Mouse (Mus musculus) lung, postnatal 0 days (tissue): ENCODE data around the gene Lin7a.

Experiments
- CTCF ChIP-seq: IDR thresholded peaks from 2 replicates; pipeline ENCODE4 v1.5.1; 2016; ENCODE audit warnings: antibody characterized with exemption, mild to moderate bottlenecking
- EP300 ChIP-seq: IDR thresholded peaks from 2 replicates; pipeline ENCODE4 v1.6.1; 2016; ENCODE audit warnings: antibody characterized with exemption, mild to moderate bottlenecking, control low read depth

DNA sequence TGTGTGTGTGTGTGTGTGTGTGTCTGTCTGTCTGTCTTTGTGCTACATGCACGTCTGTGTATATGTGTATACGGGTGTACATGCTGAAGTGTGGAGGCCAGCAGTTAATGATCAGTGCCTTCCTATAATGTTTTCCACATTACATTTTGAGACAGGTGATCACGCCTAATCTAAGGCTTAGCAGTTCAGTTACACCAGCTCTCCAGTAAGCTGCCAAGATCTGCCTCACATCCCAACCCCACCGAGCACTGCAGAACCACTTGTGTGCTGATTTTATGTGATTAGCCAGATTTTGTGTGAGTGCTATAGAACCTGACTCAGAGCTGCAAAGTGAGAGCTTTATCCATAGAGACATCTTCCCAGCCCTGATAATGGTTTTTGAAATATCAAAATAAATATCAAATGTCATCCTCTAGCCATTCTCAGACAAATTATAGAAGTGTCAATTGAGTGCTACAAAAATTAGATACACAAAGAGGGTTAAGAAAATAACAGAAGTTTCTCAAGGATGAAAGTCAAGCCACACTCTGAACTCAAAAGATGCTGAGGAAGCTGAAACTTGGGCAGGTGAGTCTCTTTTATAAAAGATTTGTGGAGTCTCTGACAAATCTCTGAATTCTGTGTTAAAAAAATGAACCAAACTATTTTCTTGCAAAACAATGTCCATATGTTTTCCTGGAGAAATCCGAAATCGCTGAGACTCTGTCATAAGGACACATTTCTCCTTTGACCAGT lies 46.7 kb upstream of the Lin7a start:
- no peak for TF ChIP-seq EP300
- TF ChIP-seq CTCF, result no peak
